Mouse (Mus musculus) kidney, postnatal 25 days (tissue): ENCODE measurements around the gene Olfr344.

Source experiments
- DNase-seq, 2 experiments: peaks; one replicate each; pipeline ENCODE4 v3.0.0; 2021; ENCODE audit warnings: mixed read lengths in 2 of 2

Olfr344 gene

GRCm38 (mm10) chr2:36566362-36566761 is at the start of gene Olfr344:
Gene Olfr344 (plus strand): TSS chr2:36566662.
- no peak for DNase-seq

- DNase-seq: no peak
Observed at GRCm38 (mm10) chr2:36524698-36525097, 41.8 kb upstream of the Olfr344 start, which contains the start of gene Olfr342. Gene Olfr342 (plus strand): TSS chr2:36524998.

GRCm38 (mm10) chr2:36565156-36565555 is 1.3 kb upstream of the Olfr344 start:
- no peak for DNase-seq

GRCm38 (mm10) chr2:36567022-36567421 is 560 bp downstream of the Olfr344 start:
- no peak for DNase-seq

- no peak for DNase-seq
Observed at GRCm38 (mm10) chr2:36567845-36568244, 1.4 kb downstream of the Olfr344 start.
